Mouse (Mus musculus) thymus, adult 2 months (tissue): ENCODE results near the gene Chml.

Experiments
- CTCF ChIP-seq: fragments of 200-500 bp; IDR thresholded peaks from 2 replicates; pipeline ENCODE4 v1.5.1; 2012; ENCODE audit warnings: mild to moderate bottlenecking, control low read depth, low read length, moderate library complexity, borderline replicate concordance; ENCODE audit not compliant: control insufficient read depth, poor library complexity, insufficient read depth; ENCODE audit errors: extremely low read depth
- POLR2A ChIP-seq: fragments of 200-500 bp; IDR thresholded peaks from 2 replicates; pipeline ENCODE4 v1.6.1; 2012; ENCODE audit warnings: mild to moderate bottlenecking, low read length, control low read depth, moderate library complexity; ENCODE audit not compliant: control insufficient read depth, poor library complexity, insufficient read depth; ENCODE audit errors: extremely low read depth

DNA sequence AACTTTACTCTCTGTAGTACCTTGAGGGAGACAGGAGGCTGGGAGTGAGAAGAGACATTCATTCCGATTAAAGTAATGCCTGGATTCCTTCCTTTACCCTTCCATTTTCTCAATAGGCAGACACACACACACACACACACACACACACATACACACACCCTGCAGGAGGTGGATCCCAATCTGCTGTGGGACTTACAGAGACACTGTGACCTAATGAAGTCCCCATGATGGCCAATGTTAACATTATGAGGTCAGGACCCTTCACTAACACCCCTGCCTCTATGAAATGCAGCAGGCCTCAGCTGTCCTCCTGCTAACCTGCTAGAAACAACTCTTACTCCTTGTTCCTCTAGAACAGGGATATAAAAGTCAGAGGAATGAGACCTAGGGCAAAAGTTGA is 5.6 kb upstream of the Chml start, which contains the start of gene Wdr64:
- no peak for TF ChIP-seq POLR2A
- no peak for TF ChIP-seq CTCF
